ENCODE assay signal across 10 mouse cellular contexts in genomic region chr2:44311216-44311615, GRCm38 (mm10).
DNase-seq lines count a peak whose midpoint lies in the region; ATAC-seq lines count a peak whose summit lies in the region.
"Had no signal": no experiment of that assay in that cellular context is flagged by ENCODE, and none has a peak within 500 bp of the region (broad histone marks: within the 10 kb centered on the region; RNA-seq: fewer than 3 reads in every experiment).

No protein-coding gene starts in this region.

- no peaks in the 10 kb centered on the region for H3K27me3 ChIP-seq in liver, embryonic 11.5 days (replicated peaks; ENCODE audit: control insufficient read depth, insufficient read depth, low read length)
- no peaks in the 10 kb centered on the region for H3K27me3 ChIP-seq in liver, embryonic 12.5 days (replicated peaks)
- H3K27me3 ChIP-seq in forebrain, embryonic 10.5 days (ENCODE audit: poor library complexity, severe bottlenecking), result no peaks in the 10 kb centered on the region; the same call in 1 of the 2 replicates
- no peaks in the 10 kb centered on the region for H3K27me3 ChIP-seq in intestine, embryonic 16.5 days (replicated peaks; ENCODE audit: control insufficient read depth, insufficient read depth, low read length)
- H3K27me3 ChIP-seq in neural tube, embryonic 14.5 days (ENCODE audit: control insufficient read depth, insufficient read depth, low read length), result no peaks in the 10 kb centered on the region

- H3K9ac ChIP-seq in liver, embryonic 11.5 days (ENCODE audit: low read depth, low read length), result no peak overlapping the region
- no peak overlapping the region for H3K9ac ChIP-seq in liver, embryonic 12.5 days
- no peak overlapping the region for H3K9ac ChIP-seq in intestine, embryonic 16.5 days (ENCODE audit: low read depth, low read length)
- H3K9ac ChIP-seq in neural tube, embryonic 14.5 days (replicated peaks; ENCODE audit: low read depth, low read length), result no peak overlapping the region

- H3K27ac ChIP-seq in liver, embryonic 11.5 days (ENCODE audit: low read depth, low read length), result no peak overlapping the region
- no peak overlapping the region for H3K27ac ChIP-seq in liver, embryonic 12.5 days
- peak overlapping the region; percentile 51; the same call in 1 of the 2 replicates for H3K27ac ChIP-seq in forebrain, embryonic 10.5 days
- no peak overlapping the region for H3K27ac ChIP-seq in intestine, embryonic 16.5 days (ENCODE audit: low read length)
- H3K27ac ChIP-seq in neural tube, embryonic 14.5 days (ENCODE audit: low read depth, low read length), result no peak overlapping the region
- H3K27ac ChIP-seq: layer of hippocampus, adult 2 months had no signal

- H3K9me3 ChIP-seq in liver, embryonic 11.5 days (ENCODE audit: control insufficient read depth, low read length), result no peaks in the 10 kb centered on the region
- no peaks in the 10 kb centered on the region for H3K9me3 ChIP-seq in liver, embryonic 12.5 days (replicated peaks)
- no peaks in the 10 kb centered on the region for H3K9me3 ChIP-seq in forebrain, embryonic 10.5 days
- no peaks in the 10 kb centered on the region for H3K9me3 ChIP-seq in intestine, embryonic 16.5 days (ENCODE audit: control insufficient read depth, low read length)
- H3K9me3 ChIP-seq in neural tube, embryonic 14.5 days (ENCODE audit: control insufficient read depth, low read length), result no peaks in the 10 kb centered on the region
- H3K9me3 ChIP-seq: G1E had no signal

- H3K4me2 ChIP-seq in liver, embryonic 11.5 days, result peak overlapping the region; percentile 38
- no peak overlapping the region for H3K4me2 ChIP-seq in liver, embryonic 12.5 days
- peak overlapping the region; percentile 16; the same call in 1 of the 2 replicates for H3K4me2 ChIP-seq in intestine, embryonic 16.5 days (ENCODE audit: low read depth, low read length)
- H3K4me2 ChIP-seq in neural tube, embryonic 14.5 days (ENCODE audit: low read depth, low read length), result peak overlapping the region; percentile 30

- no peaks in the 10 kb centered on the region; the same call in 1 of the 2 replicates for H3K4me1 ChIP-seq in liver, embryonic 11.5 days (replicated peaks; ENCODE audit: control insufficient read depth, insufficient read depth, low read length)
- H3K4me1 ChIP-seq in liver, embryonic 12.5 days, result peaks cover 17% of the 10 kb centered on the region
- peaks cover 14% of the 10 kb centered on the region for H3K4me1 ChIP-seq in forebrain, embryonic 10.5 days
- 0 out of 2 replicates have a peak, but pooled peaks cover 3% of the 10 kb centered on the region for H3K4me1 ChIP-seq in intestine, embryonic 16.5 days (ENCODE audit: control insufficient read depth, insufficient read depth, low read length)
- no peaks in the 10 kb centered on the region; the same call in 1 of the 2 replicates for H3K4me1 ChIP-seq in neural tube, embryonic 14.5 days (ENCODE audit: control insufficient read depth, insufficient read depth, low read length)

- DNase-seq in liver, embryonic 11.5 days (ENCODE audit: low spot score), result no peak
- peak; percentile 20 for DNase-seq in forebrain, embryonic 10.5 days (ENCODE audit: extremely low spot score, low spot score)
- DNase-seq in left cerebral cortex, adult 18-20 months (ENCODE audit: low spot score in 2 of 2), result no peak
- DNase-seq in urinary bladder, postnatal 25 days (ENCODE audit: low spot score), result no peak
- no peak for DNase-seq in thymus, adult 18-20 months

- H3K4me3 ChIP-seq in liver, embryonic 11.5 days (ENCODE audit: low read depth, low read length), result no peak overlapping the region
- no peak overlapping the region for H3K4me3 ChIP-seq in liver, embryonic 12.5 days
- peak overlapping the region; percentile 39 for H3K4me3 ChIP-seq in forebrain, embryonic 10.5 days
- H3K4me3 ChIP-seq in intestine, embryonic 16.5 days (ENCODE audit: low read length), result no peak overlapping the region
- no peak overlapping the region for H3K4me3 ChIP-seq in neural tube, embryonic 14.5 days (ENCODE audit: low read depth, low read length)
- H3K4me3 ChIP-seq: layer of hippocampus, adult 2 months had no signal

- no peak for ATAC-seq in liver, embryonic 11.5 days (replicated peaks; ENCODE audit: low FRiP score)
- ATAC-seq in liver, embryonic 12.5 days, result no peak
- ATAC-seq in intestine, embryonic 16.5 days, result no peak
- peak; percentile 77; the same call in 1 of the 2 replicates for ATAC-seq in neural tube, embryonic 14.5 days (ENCODE audit: low read depth)

- WGBS in liver, embryonic 11.5 days, result 30% methylated on average over 10 of the region's 10 CpGs
- WGBS in liver, embryonic 12.5 days (ENCODE audit: insufficient replicate concordance), result 43% methylated on average over 10 of the region's 10 CpGs
- 4% methylated on average over 10 of the region's 10 CpGs for WGBS in forebrain, embryonic 10.5 days
- WGBS in intestine, embryonic 16.5 days, result 21% methylated on average over 10 of the region's 10 CpGs
- 7% methylated on average over 10 of the region's 10 CpGs for WGBS in neural tube, embryonic 14.5 days

- no peaks in the 10 kb centered on the region for H3K36me3 ChIP-seq in liver, embryonic 11.5 days (ENCODE audit: control insufficient read depth, insufficient read depth, low read length)
- no peaks in the 10 kb centered on the region for H3K36me3 ChIP-seq in liver, embryonic 12.5 days
- no peaks in the 10 kb centered on the region for H3K36me3 ChIP-seq in forebrain, embryonic 10.5 days (replicated peaks)
- H3K36me3 ChIP-seq in intestine, embryonic 16.5 days (ENCODE audit: control insufficient read depth, insufficient read depth, low read length), result no peaks in the 10 kb centered on the region
- H3K36me3 ChIP-seq in neural tube, embryonic 14.5 days (ENCODE audit: control insufficient read depth, insufficient read depth, low read length), result no peaks in the 10 kb centered on the region
- H3K36me3 ChIP-seq: G1E had no signal
